Mouse (Mus musculus): Measurements from ENCODE around the gene Stpg1.

- no peak for TF ChIP-seq GATA1 (IDR thresholded peaks at IDR 0.05; ENCODE audit: low read length)
- TF ChIP-seq TAL1 (IDR thresholded peaks at IDR 0.05; ENCODE audit: low read length), result no peak
Measured at GRCm38 (mm10) chr4:135545080-135545511, 50.5 kb downstream of the Stpg1 start.
